Mouse (Mus musculus) brain, embryonic 14.5 days (tissue): Measurements from ENCODE around the gene a.

Experiments
- CTCF ChIP-seq: fragments of 200-500 bp; IDR thresholded peaks from 2 replicates; pipeline ENCODE4 v1.5.1; 2012; ENCODE audit warnings: inconsistent platforms, mild to moderate bottlenecking, moderate library complexity, borderline replicate concordance; ENCODE audit not compliant: insufficient read depth, insufficient read length; ENCODE audit errors: extremely low read depth
- POLR2A ChIP-seq: fragments of 200-500 bp; IDR thresholded peaks from 2 replicates; pipeline ENCODE4 v1.6.1; 2012; ENCODE audit warnings: mild to moderate bottlenecking, inconsistent platforms, borderline replicate concordance; ENCODE audit not compliant: poor library complexity, insufficient read depth, insufficient read length, severe bottlenecking; ENCODE audit errors: extremely low read depth

GRCm38 (mm10) chr2:154949877-154950276 lies 158.7 kb downstream of the a start:
- no peak for TF ChIP-seq POLR2A
- no peak for TF ChIP-seq CTCF
